Mouse (Mus musculus) erythroid progenitor cell, adult 5-6 weeks (primary cell): ENCODE data around the gene Nudt14. TPM values are rescaled to one million over a fixed set of nuclear protein-coding genes. Genes with fewer than 3 reads are reported as not detected.

ENCODE experiments used
- ATAC-seq: replicated peaks from 2 replicates; pipeline ENCODE4 v1.8.0; 2016; ENCODE audit warnings: moderate number of reproducible peaks, mild to moderate bottlenecking, moderate TSS enrichment, inconsistent platforms; ENCODE audit not compliant: poor library complexity, low FRiP score, severe bottlenecking
- total RNA-seq, 2 experiments: library from RNA; stranded (forward) in 1 of 2; stranded (reverse) in 1 of 2; fragments of 150-400 nt in 1 of 2; fragments of 186-747, 209-891 nt in 1 of 2; gene quantifications; 2 replicates each; pipeline versions ENCODE4 v1.2.3 to v1.2.4; 2015 to 2017; ENCODE audit warnings: low replicate concordance in 2 of 2

Nudt14 gene
- total RNA-seq, 2 experiments from 2014 or later, result 2.5 TPM; not detected in 1

- no peak for ATAC-seq
These were observed 9.4 kb upstream of the Nudt14 start for GRCm38 (mm10) chr12:112951150-112951842.

GRCm38 (mm10) chr12:112950761-112951129, 8.8 kb upstream of the Nudt14 start:
- no peak for ATAC-seq

- peak; percentile 85 for ATAC-seq
These were observed 8.3 kb upstream of the Nudt14 start for GRCm38 (mm10) chr12:112950040-112950760.

GRCm38 (mm10) chr12:112947307-112947706, 5.4 kb upstream of the Nudt14 start:
- ATAC-seq, result no peak

GRCm38 (mm10) chr12:112943669-112944068, 1.7 kb upstream of the Nudt14 start:
- no peak for ATAC-seq

- 0 out of 2 replicates have a peak, but pooled peaks have one; percentile 5 for ATAC-seq
These were observed 658 bp downstream of the Nudt14 start for GRCm38 (mm10) chr12:112941156-112941775.

- ATAC-seq, result no peak
These were observed 1.2 kb downstream of the Nudt14 start for GRCm38 (mm10) chr12:112940710-112941109.

GRCm38 (mm10) chr12:112940238-112940637, 1.7 kb downstream of the Nudt14 start:
- ATAC-seq, result no peak

GRCm38 (mm10) chr12:112938873-112939565, 2.9 kb downstream of the Nudt14 start:
- ATAC-seq, result no peak

- no peak for ATAC-seq
These were observed 3.6 kb downstream of the Nudt14 start for GRCm38 (mm10) chr12:112938366-112938765.

- no peak for ATAC-seq
These were observed 4.0 kb downstream of the Nudt14 start for GRCm38 (mm10) chr12:112937906-112938305.

GRCm38 (mm10) chr12:112932647-112933046, 9.3 kb downstream of the Nudt14 start:
- ATAC-seq, result no peak

- no peak for ATAC-seq
These were observed 12.2 kb downstream of the Nudt14 start, which contains the start of gene Jag2 for GRCm38 (mm10) chr12:112929562-112930352. Gene Jag2 (minus strand): TSS chr12:112929776.

GRCm38 (mm10) chr12:112928401-112929241, 13.3 kb downstream of the Nudt14 start:
- no peak for ATAC-seq

GRCm38 (mm10) chr12:112927265-112927664, 14.7 kb downstream of the Nudt14 start:
- no peak for ATAC-seq

- no peak for ATAC-seq
These were observed 16.0 kb downstream of the Nudt14 start for GRCm38 (mm10) chr12:112925950-112926349.

- ATAC-seq, result no peak
These were observed 19.4 kb downstream of the Nudt14 start for GRCm38 (mm10) chr12:112922541-112922940.

GRCm38 (mm10) chr12:112921518-112921917, 20.4 kb downstream of the Nudt14 start:
- ATAC-seq, result no peak

- ATAC-seq, result no peak
These were observed 24.0 kb downstream of the Nudt14 start for GRCm38 (mm10) chr12:112917906-112918305.
